Mouse (Mus musculus) heart, embryonic 16.5 days (tissue): ENCODE data around the gene Slc7a15. TPM values are rescaled to one million over a fixed set of nuclear protein-coding genes. Genes with fewer than 3 reads are reported as not detected.

Experiments used
- ATAC-seq: fragments of 200-750 bp; cut with Nextera tagmentation; replicated peaks from 2 replicates; pipeline ENCODE4 v1.8.0; 2017; ENCODE audit warnings: moderate number of reproducible peaks; ENCODE audit not compliant: insufficient read depth, low FRiP score; ENCODE audit errors: extremely low read depth
- H3K27ac ChIP-seq: fragments of 300-500 bp; sonication (generic); 2 replicates; pipeline ENCODE4 v1.5.1; 2014; ENCODE audit warnings: mild to moderate bottlenecking, low read length, control low read depth, moderate library complexity
- H3K27me3 ChIP-seq: fragments of 300-500 bp; sonication (generic); 2 replicates; pipeline ENCODE4 v1.6.1; 2014; ENCODE audit warnings: low read length, mixed read lengths; ENCODE audit not compliant: control insufficient read depth, insufficient read depth
- H3K36me3 ChIP-seq: fragments of 300-500 bp; sonication (generic); 2 replicates; pipeline ENCODE4 v1.6.1; 2014; ENCODE audit not compliant: control insufficient read depth, insufficient read depth
- H3K4me1 ChIP-seq: fragments of 300-500 bp; sonication (generic); 2 replicates; pipeline ENCODE4 v1.6.1; 2014; ENCODE audit warnings: low read length, mixed read lengths; ENCODE audit not compliant: control insufficient read depth, insufficient read depth
- H3K4me2 ChIP-seq: fragments of 300-500 bp; sonication (generic); 2 replicates; pipeline ENCODE4 v1.6.1; 2014; ENCODE audit warnings: low read depth, mild to moderate bottlenecking, control low read depth, low read length
- H3K4me3 ChIP-seq: fragments of 300-500 bp; sonication (generic); 2 replicates; pipeline ENCODE4 v1.5.1; 2014; ENCODE audit warnings: mild to moderate bottlenecking, control low read depth, low read length
- H3K9ac ChIP-seq: fragments of 300-500 bp; sonication (generic); 2 replicates; pipeline ENCODE4 v1.6.1; 2014; ENCODE audit warnings: low read length, control low read depth
- H3K9me3 ChIP-seq: fragments of 300-500 bp; sonication (generic); replicated peaks from 2 replicates; pipeline ENCODE4 v1.6.1; 2016; ENCODE audit warnings: low read length; ENCODE audit not compliant: control insufficient read depth
- WGBS: fragments of 180-500 bp; shearing (Covaris S2); extraction: QIAGEN DNeasy Blood & Tissue Kit; methylation state at CpG from one replicate; pipeline ENCODE4 v1.1.7; 2014; 5-methylcytosine and 5-hydroxymethylcytosine counted together
- polyA plus RNA-seq: library from polyadenylated mRNA; unstranded; fragments of >200 nt; fragmentation: Nextera tagmentation; extraction: Ambion mirVana; gene quantifications from 2 replicates; pipeline ENCODE4 v1.2.1, GENCODE M21; 2015

Gene Slc7a15
- polyA plus RNA-seq, 1 experiment from 2014 or later = not detected

- 81% methylated on average over 5 of the region's 5 CpGs for WGBS
- no peak overlapping the region for H3K4me2 ChIP-seq
Measured at GRCm38 (mm10) chr12:8545066-8545610, 53.7 kb downstream of the Slc7a15 start.

DNA sequence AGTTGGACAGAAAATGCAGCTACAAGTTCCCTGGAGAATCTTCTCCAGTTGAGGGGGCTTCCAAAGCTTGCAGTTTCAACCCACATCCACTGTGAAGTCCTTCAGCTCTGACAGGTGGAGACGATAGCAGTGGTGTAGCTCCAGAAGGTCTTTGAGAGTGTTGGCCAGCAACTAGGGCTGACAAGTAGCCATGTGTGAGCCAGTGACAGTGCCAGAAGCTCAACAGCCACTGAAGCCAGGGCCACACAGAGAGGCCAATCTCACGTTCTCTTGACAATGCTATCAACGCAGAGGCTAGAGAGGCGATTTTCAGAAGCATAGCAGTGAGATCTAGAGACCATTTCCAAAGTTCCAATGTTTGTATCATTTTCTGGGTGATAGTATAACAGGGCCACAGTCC lies 56.5 kb downstream of the Slc7a15 start:
- no peak overlapping the region for H3K4me2 ChIP-seq
- H3K27me3 ChIP-seq = no peaks in the 10 kb centered on the region
- H3K9ac ChIP-seq = no peak overlapping the region
- no peak overlapping the region for H3K27ac ChIP-seq
- no peaks in the 10 kb centered on the region for H3K36me3 ChIP-seq
- no peak overlapping the region for H3K4me3 ChIP-seq
- no peak for ATAC-seq
- WGBS = 64% methylated on average over 4 of the region's 4 CpGs
- H3K9me3 ChIP-seq = no peaks in the 10 kb centered on the region
- 0 out of 2 replicates have a peak, but pooled peaks cover 2% of the 10 kb centered on the region for H3K4me1 ChIP-seq

More at GRCm38 (mm10) chr12:8545066-8545610, 53.7 kb downstream of the Slc7a15 start:
- H3K27ac ChIP-seq = no peak overlapping the region
- 0 out of 2 replicates have a peak, but pooled peaks cover 2% of the 10 kb centered on the region for H3K4me1 ChIP-seq
- H3K9me3 ChIP-seq = no peaks in the 10 kb centered on the region
- no peak overlapping the region for H3K9ac ChIP-seq
- ATAC-seq = no peak
- no peak overlapping the region for H3K4me3 ChIP-seq
- no peaks in the 10 kb centered on the region for H3K27me3 ChIP-seq
- no peaks in the 10 kb centered on the region for H3K36me3 ChIP-seq

- Histone ChIP-seq H3K4me2 (no peak overlapping the region), H3K4me3 (no peak overlapping the region), H3K36me3 (no peaks in the 10 kb centered on the region), H3K4me1 (0 out of 2 replicates have a peak, but pooled peaks cover 2% of the 10 kb centered on the region), H3K9ac (no peak overlapping the region), H3K27ac (no peak overlapping the region), H3K27me3 (no peaks in the 10 kb centered on the region), H3K9me3 (no peaks in the 10 kb centered on the region)
- 66% methylated on average over 13 of the region's 13 CpGs for WGBS
- ATAC-seq = no peak
Measured at GRCm38 (mm10) chr12:8539471-8539870, 59.4 kb downstream of the Slc7a15 start.

DNA sequence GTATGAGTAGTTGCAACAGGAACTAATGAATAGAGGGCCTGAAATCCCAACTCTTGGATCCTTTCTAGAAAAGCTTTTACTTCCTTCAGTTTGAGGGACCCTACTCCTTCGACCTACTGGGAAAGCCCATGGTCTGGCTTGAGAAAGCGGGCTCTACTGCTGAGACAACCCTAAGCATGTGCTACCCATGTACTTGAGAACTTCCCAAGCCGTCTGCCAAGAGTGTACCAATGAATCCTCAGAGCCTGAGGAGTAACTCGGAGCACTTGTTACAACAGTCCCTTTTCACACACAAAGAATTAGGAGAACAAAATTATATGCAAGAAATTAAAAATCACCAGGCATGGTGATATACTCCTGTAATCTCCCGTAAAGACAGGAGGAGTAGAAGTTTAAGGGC lies 61.6 kb downstream of the Slc7a15 start:
- no peaks in the 10 kb centered on the region for H3K36me3 ChIP-seq
- H3K4me1 ChIP-seq = 0 out of 2 replicates have a peak, but pooled peaks cover 2% of the 10 kb centered on the region
- ATAC-seq = no peak
- no peak overlapping the region for H3K4me3 ChIP-seq
- H3K4me2 ChIP-seq = no peak overlapping the region
- H3K9ac ChIP-seq = no peak overlapping the region
- no peaks in the 10 kb centered on the region for H3K9me3 ChIP-seq
- H3K27ac ChIP-seq = no peak overlapping the region
- WGBS = 87% methylated on average over 5 of the region's 5 CpGs
- no peaks in the 10 kb centered on the region for H3K27me3 ChIP-seq

- H3K36me3 ChIP-seq = no peaks in the 10 kb centered on the region
- H3K4me3 ChIP-seq = no peak overlapping the region
- H3K4me2 ChIP-seq = no peak overlapping the region
- H3K4me1 ChIP-seq = 0 out of 2 replicates have a peak, but pooled peaks cover 2% of the 10 kb centered on the region
- H3K27me3 ChIP-seq = no peaks in the 10 kb centered on the region
- ATAC-seq = no peak
- WGBS = 63% methylated on average over 9 of the region's 9 CpGs
- H3K9me3 ChIP-seq = no peaks in the 10 kb centered on the region
- H3K9ac ChIP-seq = no peak overlapping the region
- H3K27ac ChIP-seq = no peak overlapping the region
Measured at GRCm38 (mm10) chr12:8536221-8536965, 62.5 kb downstream of the Slc7a15 start.

GRCm38 (mm10) chr12:8535596-8535995 lies 63.3 kb downstream of the Slc7a15 start:
- no peaks in the 10 kb centered on the region for H3K9me3 ChIP-seq

GRCm38 (mm10) chr12:8534915-8535314 lies 64.0 kb downstream of the Slc7a15 start:
- Histone ChIP-seq H3K36me3 (no peaks in the 10 kb centered on the region), H3K4me2 (no peak overlapping the region), H3K9me3 (no peaks in the 10 kb centered on the region), H3K4me1 (0 out of 2 replicates have a peak, but pooled peaks cover 2% of the 10 kb centered on the region), H3K27ac (no peak overlapping the region), H3K27me3 (no peaks in the 10 kb centered on the region), H3K9ac (no peak overlapping the region), H3K4me3 (no peak overlapping the region)
- 35% methylated on average over 1 of the region's 1 CpGs for WGBS
- no peak for ATAC-seq

More at GRCm38 (mm10) chr12:8535596-8535995, 63.3 kb downstream of the Slc7a15 start:
- Histone ChIP-seq H3K36me3 (no peaks in the 10 kb centered on the region), H3K27ac (no peak overlapping the region), H3K4me1 (0 out of 2 replicates have a peak, but pooled peaks cover 2% of the 10 kb centered on the region), H3K4me2 (no peak overlapping the region), H3K27me3 (no peaks in the 10 kb centered on the region), H3K4me3 (no peak overlapping the region), H3K9ac (no peak overlapping the region)
- 77% methylated on average over 7 of the region's 7 CpGs for WGBS
- no peak for ATAC-seq

- H3K4me2 ChIP-seq = no peak overlapping the region
- H3K27ac ChIP-seq = no peak overlapping the region
- ATAC-seq = no peak
- no peak overlapping the region for H3K4me3 ChIP-seq
- no peaks in the 10 kb centered on the region for H3K9me3 ChIP-seq
- no peaks in the 10 kb centered on the region for H3K27me3 ChIP-seq
- peaks cover 4% of the 10 kb centered on the region; the same call in 1 of the 2 replicates for H3K4me1 ChIP-seq
- WGBS = 61% methylated on average over 5 of the region's 5 CpGs
- H3K9ac ChIP-seq = no peak overlapping the region
- no peaks in the 10 kb centered on the region for H3K36me3 ChIP-seq
Measured at GRCm38 (mm10) chr12:8527770-8528169, 71.1 kb downstream of the Slc7a15 start.

GRCm38 (mm10) chr12:8527175-8527574 lies 71.7 kb downstream of the Slc7a15 start:
- Histone ChIP-seq H3K9me3 (no peaks in the 10 kb centered on the region), H3K36me3 (no peaks in the 10 kb centered on the region), H3K9ac (no peak overlapping the region), H3K4me2 (no peak overlapping the region), H3K27ac (no peak overlapping the region), H3K27me3 (no peaks in the 10 kb centered on the region), H3K4me3 (no peak overlapping the region), H3K4me1 (peaks cover 10% of the 10 kb centered on the region; the same call in 1 of the 2 replicates)
- ATAC-seq = no peak
- 70% methylated on average over 1 of the region's 1 CpGs for WGBS
